Mouse (Mus musculus): ENCODE measurements around the gene Zfp810. TPM values are rescaled to one million over a fixed set of nuclear protein-coding genes. Genes with fewer than 3 reads are reported as not detected.

The Zfp810 gene
- 9.0 TPM for polyA plus RNA-seq (2014; fragmentation: Illumina TruSeq; extraction: RNeasy Lipid Tissue Mini Kit (QIAGEN cat#74804); ENCODE audit: low read depth, low replicate concordance)

GRCm38 (mm10) chr9:22307156-22307919, at the start of gene Zfp810:
Gene Zfp810 (minus strand): TSS chr9:22307648.

GRCm38 (mm10) chr9:22259184-22260091, 48.0 kb downstream of the Zfp810 start, which contains the start of gene Zfp599:
Gene Zfp599 (minus strand): TSS chr9:22259895.

Other genes with a start within 250 kb of the Zfp810 start
- gene Gm49318, start 236.4 kb downstream of the Zfp810 start, polyA plus RNA-seq (2014; fragmentation: Illumina TruSeq; extraction: RNeasy Lipid Tissue Mini Kit (QIAGEN cat#74804); ENCODE audit: low read depth, low replicate concordance): not detected
- gene Zfp653, start 236.3 kb downstream of the Zfp810 start, polyA plus RNA-seq (2014; fragmentation: Illumina TruSeq; extraction: RNeasy Lipid Tissue Mini Kit (QIAGEN cat#74804); ENCODE audit: low read depth, low replicate concordance): 0.16 TPM
- gene Ecsit, start 222.2 kb downstream of the Zfp810 start, polyA plus RNA-seq (2014; fragmentation: Illumina TruSeq; extraction: RNeasy Lipid Tissue Mini Kit (QIAGEN cat#74804); ENCODE audit: low read depth, low replicate concordance): 8.2 TPM
- gene Cnn1, start 208.4 kb downstream of the Zfp810 start, polyA plus RNA-seq (2014; fragmentation: Illumina TruSeq; extraction: RNeasy Lipid Tissue Mini Kit (QIAGEN cat#74804); ENCODE audit: low read depth, low replicate concordance): 0.50 TPM
- 9.1 TPM for gene Elof1, start 190.5 kb downstream of the Zfp810 start, polyA plus RNA-seq (2014; fragmentation: Illumina TruSeq; extraction: RNeasy Lipid Tissue Mini Kit (QIAGEN cat#74804); ENCODE audit: low read depth, low replicate concordance)
- 14.5 TPM for gene Acp5, start 171.9 kb downstream of the Zfp810 start, polyA plus RNA-seq (2014; fragmentation: Illumina TruSeq; extraction: RNeasy Lipid Tissue Mini Kit (QIAGEN cat#74804); ENCODE audit: low read depth, low replicate concordance)
- 5.8 TPM for gene Pigyl, start 150.8 kb downstream of the Zfp810 start, polyA plus RNA-seq (2014; fragmentation: Illumina TruSeq; extraction: RNeasy Lipid Tissue Mini Kit (QIAGEN cat#74804); ENCODE audit: low read depth, low replicate concordance)
- gene Zfp872, start 119.6 kb downstream of the Zfp810 start, polyA plus RNA-seq (2014; fragmentation: Illumina TruSeq; extraction: RNeasy Lipid Tissue Mini Kit (QIAGEN cat#74804); ENCODE audit: low read depth, low replicate concordance): 0.21 TPM
- gene Zfp809, start 81.9 kb downstream of the Zfp810 start, polyA plus RNA-seq (2014; fragmentation: Illumina TruSeq; extraction: RNeasy Lipid Tissue Mini Kit (QIAGEN cat#74804); ENCODE audit: low read depth, low replicate concordance): 34.5 TPM
- 0.29 TPM for gene Zfp599, start 47.8 kb downstream of the Zfp810 start, polyA plus RNA-seq (2014; fragmentation: Illumina TruSeq; extraction: RNeasy Lipid Tissue Mini Kit (QIAGEN cat#74804); ENCODE audit: low read depth, low replicate concordance)
- 0.77 TPM for gene Anln, start 81.5 kb upstream of the Zfp810 start, polyA plus RNA-seq (2014; fragmentation: Illumina TruSeq; extraction: RNeasy Lipid Tissue Mini Kit (QIAGEN cat#74804); ENCODE audit: low read depth, low replicate concordance)
- gene 9530077C05Rik, start 103.9 kb upstream of the Zfp810 start, polyA plus RNA-seq (2014; fragmentation: Illumina TruSeq; extraction: RNeasy Lipid Tissue Mini Kit (QIAGEN cat#74804); ENCODE audit: low read depth, low replicate concordance): not detected
- gene Gm17545, start 146.6 kb upstream of the Zfp810 start, polyA plus RNA-seq (2014; fragmentation: Illumina TruSeq; extraction: RNeasy Lipid Tissue Mini Kit (QIAGEN cat#74804); ENCODE audit: low read depth, low replicate concordance): not detected
- 32.2 TPM for gene Rp9, start 162.1 kb upstream of the Zfp810 start, polyA plus RNA-seq (2014; fragmentation: Illumina TruSeq; extraction: RNeasy Lipid Tissue Mini Kit (QIAGEN cat#74804); ENCODE audit: low read depth, low replicate concordance)
- 3.7 TPM for gene Bbs9, start 168.1 kb upstream of the Zfp810 start, polyA plus RNA-seq (2014; fragmentation: Illumina TruSeq; extraction: RNeasy Lipid Tissue Mini Kit (QIAGEN cat#74804); ENCODE audit: low read depth, low replicate concordance)